Mouse (Mus musculus): Measurements from ENCODE around the gene Zhx3. TPM values are rescaled to one million over a fixed set of nuclear protein-coding genes. Genes with fewer than 3 reads are reported as not detected.

The Zhx3 gene
- polyA plus RNA-seq, 1 experiment, result 43.0 TPM

GRCm38 (mm10) chr2:160789741-160790140, 83.1 kb downstream of the Zhx3 start:
- H3K4me3 ChIP-seq (ENCODE audit: control insufficient read depth, low read depth, low read length), result no peak overlapping the region
- no peaks in the 10 kb centered on the region for H3K27me3 ChIP-seq (ENCODE audit: control insufficient read depth, insufficient read depth, low read length)
- TF ChIP-seq CTCF (IDR thresholded peaks at IDR 0.05; ENCODE audit: control insufficient read depth, insufficient read depth, insufficient replicate concordance, low read depth, low read length), result no peak
- no peak for TF ChIP-seq POLR2A (IDR thresholded peaks at IDR 0.05; ENCODE audit: control insufficient read depth, low read depth, low read length)
- H3K27ac ChIP-seq (ENCODE audit: control insufficient read depth, insufficient read depth, low read depth, low read length), result no peak overlapping the region
- H3K4me1 ChIP-seq (ENCODE audit: control insufficient read depth, insufficient read depth, low read length), result no peaks in the 10 kb centered on the region
- no peaks in the 10 kb centered on the region for H3K36me3 ChIP-seq (ENCODE audit: control insufficient read depth, insufficient read depth, low read length)

- no peak overlapping the region for H3K4me3 ChIP-seq (ENCODE audit: control insufficient read depth, low read depth, low read length)
- no peaks in the 10 kb centered on the region for H3K36me3 ChIP-seq (ENCODE audit: control insufficient read depth, insufficient read depth, low read length)
- H3K27me3 ChIP-seq (ENCODE audit: control insufficient read depth, insufficient read depth, low read length), result no peaks in the 10 kb centered on the region
- H3K27ac ChIP-seq (ENCODE audit: control insufficient read depth, insufficient read depth, low read depth, low read length), result no peak overlapping the region
- H3K4me1 ChIP-seq (ENCODE audit: control insufficient read depth, insufficient read depth, low read length), result no peaks in the 10 kb centered on the region
- TF ChIP-seq CTCF (IDR thresholded peaks at IDR 0.05; ENCODE audit: control insufficient read depth, insufficient read depth, insufficient replicate concordance, low read depth, low read length) (no peak), POLR2A (IDR thresholded peaks at IDR 0.05; ENCODE audit: control insufficient read depth, low read depth, low read length) (no peak)
Observed at GRCm38 (mm10) chr2:160789046-160789445, 83.8 kb downstream of the Zhx3 start.

GRCm38 (mm10) chr2:160786333-160786732, 86.5 kb downstream of the Zhx3 start:
- no peak overlapping the region for H3K27ac ChIP-seq (ENCODE audit: control insufficient read depth, insufficient read depth, low read depth, low read length)
- H3K36me3 ChIP-seq (ENCODE audit: control insufficient read depth, insufficient read depth, low read length), result no peaks in the 10 kb centered on the region
- TF ChIP-seq POLR2A (IDR thresholded peaks at IDR 0.05; ENCODE audit: control insufficient read depth, low read depth, low read length), result no peak
- TF ChIP-seq CTCF (IDR thresholded peaks at IDR 0.05; ENCODE audit: control insufficient read depth, insufficient read depth, insufficient replicate concordance, low read depth, low read length), result no peak
- H3K4me3 ChIP-seq (ENCODE audit: control insufficient read depth, low read depth, low read length), result no peak overlapping the region
- H3K4me1 ChIP-seq (ENCODE audit: control insufficient read depth, insufficient read depth, low read length), result no peaks in the 10 kb centered on the region
- no peaks in the 10 kb centered on the region for H3K27me3 ChIP-seq (ENCODE audit: control insufficient read depth, insufficient read depth, low read length)

GRCm38 (mm10) chr2:160780834-160781219, 92.0 kb downstream of the Zhx3 start:
- no peak for TF ChIP-seq CTCF (IDR thresholded peaks at IDR 0.05; ENCODE audit: control insufficient read depth, insufficient read depth, insufficient replicate concordance, low read depth, low read length)
- no peak for TF ChIP-seq POLR2A (IDR thresholded peaks at IDR 0.05; ENCODE audit: control insufficient read depth, low read depth, low read length)
- Histone ChIP-seq H3K27ac (ENCODE audit: control insufficient read depth, insufficient read depth, low read depth, low read length) (no peak overlapping the region), H3K4me1 (ENCODE audit: control insufficient read depth, insufficient read depth, low read length) (no peaks in the 10 kb centered on the region), H3K4me3 (ENCODE audit: control insufficient read depth, low read depth, low read length) (no peak overlapping the region), H3K36me3 (ENCODE audit: control insufficient read depth, insufficient read depth, low read length) (no peaks in the 10 kb centered on the region; the same call in 1 of the 2 replicates), H3K27me3 (ENCODE audit: control insufficient read depth, insufficient read depth, low read length) (no peaks in the 10 kb centered on the region)

- Histone ChIP-seq H3K36me3 (ENCODE audit: control insufficient read depth, insufficient read depth, low read length) (peaks cover under 1% of the 10 kb centered on the region), H3K4me3 (ENCODE audit: control insufficient read depth, low read depth, low read length) (no peak overlapping the region), H3K27me3 (ENCODE audit: control insufficient read depth, insufficient read depth, low read length) (no peaks in the 10 kb centered on the region), H3K27ac (ENCODE audit: control insufficient read depth, insufficient read depth, low read depth, low read length) (no peak overlapping the region), H3K4me1 (ENCODE audit: control insufficient read depth, insufficient read depth, low read length) (no peaks in the 10 kb centered on the region)
- TF ChIP-seq POLR2A (IDR thresholded peaks at IDR 0.05; ENCODE audit: control insufficient read depth, low read depth, low read length) (no peak), CTCF (IDR thresholded peaks at IDR 0.05; ENCODE audit: control insufficient read depth, insufficient read depth, insufficient replicate concordance, low read depth, low read length) (no peak)
Observed at GRCm38 (mm10) chr2:160780154-160780833, 92.5 kb downstream of the Zhx3 start.

- Histone ChIP-seq H3K4me1 (ENCODE audit: control insufficient read depth, insufficient read depth, low read length) (no peaks in the 10 kb centered on the region), H3K27ac (ENCODE audit: control insufficient read depth, insufficient read depth, low read depth, low read length) (no peak overlapping the region), H3K4me3 (ENCODE audit: control insufficient read depth, low read depth, low read length) (no peak overlapping the region), H3K27me3 (ENCODE audit: control insufficient read depth, insufficient read depth, low read length) (no peaks in the 10 kb centered on the region), H3K36me3 (ENCODE audit: control insufficient read depth, insufficient read depth, low read length) (peaks cover 2% of the 10 kb centered on the region)
- TF ChIP-seq CTCF (IDR thresholded peaks at IDR 0.05; ENCODE audit: control insufficient read depth, insufficient read depth, insufficient replicate concordance, low read depth, low read length), result no peak
- TF ChIP-seq POLR2A (IDR thresholded peaks at IDR 0.05; ENCODE audit: control insufficient read depth, low read depth, low read length), result no peak
Observed at GRCm38 (mm10) chr2:160778034-160778433, 94.8 kb downstream of the Zhx3 start.

- TF ChIP-seq POLR2A (IDR thresholded peaks at IDR 0.05; ENCODE audit: control insufficient read depth, low read depth, low read length) (no peak), CTCF (IDR thresholded peaks at IDR 0.05; ENCODE audit: control insufficient read depth, insufficient read depth, insufficient replicate concordance, low read depth, low read length) (no peak)
- Histone ChIP-seq H3K36me3 (ENCODE audit: control insufficient read depth, insufficient read depth, low read length) (peaks cover 2% of the 10 kb centered on the region; the same call in 1 of the 2 replicates), H3K27me3 (ENCODE audit: control insufficient read depth, insufficient read depth, low read length) (no peaks in the 10 kb centered on the region), H3K4me3 (ENCODE audit: control insufficient read depth, low read depth, low read length) (no peak overlapping the region), H3K4me1 (ENCODE audit: control insufficient read depth, insufficient read depth, low read length) (no peaks in the 10 kb centered on the region), H3K27ac (ENCODE audit: control insufficient read depth, insufficient read depth, low read depth, low read length) (no peak overlapping the region)
Observed at GRCm38 (mm10) chr2:160771325-160772276, 101.2 kb downstream of the Zhx3 start.

All from testis, adult 2 months (tissue).